Mouse (Mus musculus) liver, adult 2 months (tissue): ENCODE results near the gene Olfr1330. TPM values are rescaled to one million over a fixed set of nuclear protein-coding genes. Genes with fewer than 3 reads are reported as not detected.

Experiments used
- DNase-seq: peaks from one replicate; pipeline ENCODE4 v3.0.0-alpha.2; 2011; ENCODE audit warnings: low read depth, low spot score; ENCODE audit errors: extremely low read depth
- H3K27ac ChIP-seq: fragments of 200-500 bp; replicated peaks from 2 replicates; pipeline ENCODE4 v1.5.1; 2012; ENCODE audit warnings: low read depth, mild to moderate bottlenecking, control low read depth, inconsistent platforms, low read length; ENCODE audit not compliant: insufficient read depth
- H3K27me3 ChIP-seq: fragments of 200-500 bp; 2 replicates; pipeline ENCODE4 v1.6.1; 2012; ENCODE audit warnings: mild to moderate bottlenecking, moderate library complexity, low read length, inconsistent platforms; ENCODE audit not compliant: control insufficient read depth, insufficient read depth
- H3K36me3 ChIP-seq: fragments of 200-500 bp; 2 replicates; pipeline ENCODE4 v1.6.1; 2012; ENCODE audit warnings: low read length, inconsistent platforms; ENCODE audit not compliant: control insufficient read depth, insufficient read depth
- H3K4me1 ChIP-seq: fragments of 200-500 bp; 2 replicates; pipeline ENCODE4 v1.6.1; 2011; ENCODE audit warnings: low read length; ENCODE audit not compliant: control insufficient read depth, insufficient read depth
- H3K4me3 ChIP-seq: fragments of 200-500 bp; 2 replicates; pipeline ENCODE4 v1.5.1; 2011; ENCODE audit warnings: low read depth, mild to moderate bottlenecking, control low read depth, low read length, moderate library complexity; ENCODE audit not compliant: insufficient read depth
- H3K79me2 ChIP-seq: fragments of 200-500 bp; 2 replicates; pipeline ENCODE4 v1.6.1; 2012; ENCODE audit warnings: inconsistent platforms, mild to moderate bottlenecking, low read length, moderate library complexity; ENCODE audit not compliant: control insufficient read depth, insufficient read depth
- H3K9ac ChIP-seq: fragments of 200-500 bp; 2 replicates; pipeline ENCODE4 v1.6.1; 2012; ENCODE audit warnings: low read depth, mild to moderate bottlenecking, control low read depth, inconsistent platforms, low read length
- CTCF ChIP-seq: fragments of 200-500 bp; IDR thresholded peaks from 2 replicates; pipeline ENCODE4 v1.5.1; 2011; ENCODE audit warnings: low read depth, low read length, control low read depth
- POLR2A ChIP-seq: fragments of 200-500 bp; IDR thresholded peaks from 2 replicates; pipeline ENCODE4 v1.6.1; 2011; ENCODE audit warnings: low read length, control low read depth; ENCODE audit not compliant: insufficient read depth; ENCODE audit errors: extremely low read depth
- WGBS: fragments of 180-500 bp; shearing (Covaris S2); methylation state at CpG from one replicate; pipeline ENCODE4 v1.1.7; 2018; 5-methylcytosine and 5-hydroxymethylcytosine counted together
- polyA plus RNA-seq: library from polyadenylated mRNA; depleted of rRNA; stranded (reverse); fragments of >200 nt; gene quantifications from 2 replicates; pipeline ENCODE4 v1.2.3, GENCODE M21; 2012; rRNA removed
- total RNA-seq: library from RNA; depleted of rRNA; stranded (reverse); fragments of >200 nt; gene quantifications from 2 replicates; pipeline ENCODE4 v1.2.3, GENCODE M21; 2014; rRNA removed

The Olfr1330 gene
- total and polyA plus RNA-seq, 2 experiments: not detected

GRCm38 (mm10) chr4:118938512-118938911, 50.1 kb downstream of the Olfr1330 start, which contains the start of gene Olfr1328:
TSS of gene Olfr1328 (minus strand) at chr4:118938612.
- Histone ChIP-seq H3K9ac (no peak within 1 kb of the TSS), H3K4me3 (no peak within 1 kb of the TSS), H3K27me3 (no peaks in the 10 kb centered on the region), H3K27ac (no peak within 1 kb of the TSS), H3K36me3 (no peaks in the 10 kb centered on the region), H3K4me1 (no peaks in the 10 kb centered on the region), H3K79me2 (no peaks in the 10 kb centered on the region)
- DNase-seq: no peak
- no peak for TF ChIP-seq POLR2A
- no peak for TF ChIP-seq CTCF
- 74% methylated on average over 2 of the region's 2 CpGs for WGBS

Other genes with a start within 250 kb of the Olfr1330 start
- gene Olfr62, start 229.6 kb upstream of the Olfr1330 start, total RNA-seq: not detected in 2 replicates
- gene Olfr62, start 229.6 kb upstream of the Olfr1330 start, polyA plus RNA-seq: not detected in 2 replicates
- gene Olfr1342, start 195.8 kb upstream of the Olfr1330 start, total RNA-seq: not detected in 2 replicates
- not detected in 2 replicates for gene Olfr1342, start 195.8 kb upstream of the Olfr1330 start, polyA plus RNA-seq
- not detected in 2 replicates for gene Olfr1341, start 185.1 kb upstream of the Olfr1330 start, total RNA-seq
- gene Olfr1341, start 185.1 kb upstream of the Olfr1330 start, polyA plus RNA-seq: not detected in 2 replicates
- gene Olfr1340, start 168.5 kb upstream of the Olfr1330 start, total RNA-seq: not detected in 2 replicates
- gene Olfr1340, start 168.5 kb upstream of the Olfr1330 start, polyA plus RNA-seq: not detected in 2 replicates
- gene Olfr1339, start 156.4 kb upstream of the Olfr1330 start, total RNA-seq: not detected in 2 replicates
- not detected in 2 replicates for gene Olfr1339, start 156.4 kb upstream of the Olfr1330 start, polyA plus RNA-seq
- not detected in 2 replicates for gene Olfr1338, start 129.9 kb upstream of the Olfr1330 start, total RNA-seq
- not detected in 2 replicates for gene Olfr1338, start 129.9 kb upstream of the Olfr1330 start, polyA plus RNA-seq
- not detected in 2 replicates for gene Olfr1337, start 106.0 kb upstream of the Olfr1330 start, total RNA-seq
- gene Olfr1337, start 106.0 kb upstream of the Olfr1330 start, polyA plus RNA-seq: not detected in 2 replicates
- gene Olfr1335, start 78.7 kb upstream of the Olfr1330 start, total RNA-seq: not detected in 2 replicates
- gene Olfr1335, start 78.7 kb upstream of the Olfr1330 start, polyA plus RNA-seq: not detected in 2 replicates
- gene Olfr1333, start 52.3 kb upstream of the Olfr1330 start, total RNA-seq: not detected in 2 replicates
- gene Olfr1333, start 52.3 kb upstream of the Olfr1330 start, polyA plus RNA-seq: not detected in 2 replicates
- not detected in 2 replicates for gene Olfr1331, start 23.9 kb upstream of the Olfr1330 start, total RNA-seq
- gene Olfr1331, start 23.9 kb upstream of the Olfr1330 start, polyA plus RNA-seq: not detected in 2 replicates
- not detected in 2 replicates for gene Olfr1329, start 28.9 kb downstream of the Olfr1330 start, total RNA-seq
- gene Olfr1329, start 28.9 kb downstream of the Olfr1330 start, polyA plus RNA-seq: not detected in 2 replicates
- 0.20 TPM in 1 of 2 replicates, not detected in the other for gene Olfr1328, start 50.0 kb downstream of the Olfr1330 start, total RNA-seq
- not detected in 2 replicates for gene Olfr1328, start 50.0 kb downstream of the Olfr1330 start, polyA plus RNA-seq
- not detected in 2 replicates for gene Lao1, start 73.0 kb downstream of the Olfr1330 start, total RNA-seq
- gene Lao1, start 73.0 kb downstream of the Olfr1330 start, polyA plus RNA-seq: not detected in 2 replicates
- gene Slc2a1, start 220.1 kb downstream of the Olfr1330 start, total RNA-seq: 6.9 and 7.3 TPM in 2 replicates
- 11.1 and 17.7 TPM in 2 replicates for gene Slc2a1, start 220.1 kb downstream of the Olfr1330 start, polyA plus RNA-seq